Mouse (Mus musculus) cortical plate, adult 2 months (tissue): ENCODE measurements around the gene Met. TPM values are rescaled to one million over a fixed set of nuclear protein-coding genes. Genes with fewer than 3 reads are reported as not detected.

Experiments
- H3K27ac ChIP-seq: fragments of 200-500 bp; 2 replicates; pipeline ENCODE4 v1.5.1; 2012; ENCODE audit warnings: low read length, control low read depth, inconsistent platforms; ENCODE audit not compliant: insufficient read depth
- H3K4me1 ChIP-seq: fragments of 200-500 bp; 2 replicates; pipeline ENCODE4 v1.6.1; 2011; ENCODE audit warnings: low read length; ENCODE audit not compliant: control insufficient read depth, insufficient read depth
- H3K4me3 ChIP-seq: fragments of 200-500 bp; 2 replicates; pipeline ENCODE4 v1.5.1; 2011; ENCODE audit warnings: mild to moderate bottlenecking, low read length, control low read depth; ENCODE audit not compliant: insufficient read depth
- CTCF ChIP-seq: fragments of 200-500 bp; IDR thresholded peaks from 2 replicates; pipeline ENCODE4 v1.5.1; 2011; ENCODE audit warnings: mild to moderate bottlenecking, control low read depth, low read length; ENCODE audit not compliant: insufficient read depth; ENCODE audit errors: extremely low read depth
- POLR2A ChIP-seq: fragments of 200-500 bp; IDR thresholded peaks from 2 replicates; pipeline ENCODE4 v1.6.1; 2011; ENCODE audit warnings: mild to moderate bottlenecking, low read length, control low read depth; ENCODE audit not compliant: insufficient read depth; ENCODE audit errors: extremely low read depth
- polyA plus RNA-seq: library from polyadenylated mRNA; depleted of rRNA; stranded (reverse); fragments of >200 nt; gene quantifications from 2 replicates; pipeline ENCODE4 v1.2.3, GENCODE M21; 2012

Gene Met
- polyA plus RNA-seq, 1 experiment: 4.7 TPM

- TF ChIP-seq POLR2A (no peak), CTCF (no peak)
Measured at GRCm38 (mm10) chr6:17546341-17546740, 82.7 kb downstream of the Met start.

GRCm38 (mm10) chr6:17546825-17547224 is 83.2 kb downstream of the Met start:
- Histone ChIP-seq H3K4me3 (no peak overlapping the region), H3K4me1 (no peaks in the 10 kb centered on the region; the same call in 1 of the 2 replicates), H3K27ac (no peak overlapping the region)
- TF ChIP-seq CTCF (no peak), POLR2A (no peak)

More at GRCm38 (mm10) chr6:17546341-17546740, 82.7 kb downstream of the Met start:
- H3K4me3 ChIP-seq: no peak overlapping the region
- no peaks in the 10 kb centered on the region; the same call in 1 of the 2 replicates for H3K4me1 ChIP-seq
- H3K27ac ChIP-seq: no peak overlapping the region

GRCm38 (mm10) chr6:17548786-17549185 is 85.2 kb downstream of the Met start:
- no peak for TF ChIP-seq POLR2A
- TF ChIP-seq CTCF: no peak
- no peak overlapping the region for H3K27ac ChIP-seq
- no peak overlapping the region for H3K4me3 ChIP-seq
- no peaks in the 10 kb centered on the region; the same call in 1 of the 2 replicates for H3K4me1 ChIP-seq

GRCm38 (mm10) chr6:17549645-17550044 is 86.0 kb downstream of the Met start:
- Histone ChIP-seq H3K4me3 (no peak overlapping the region), H3K27ac (no peak overlapping the region), H3K4me1 (no peaks in the 10 kb centered on the region; the same call in 1 of the 2 replicates)
- no peak for TF ChIP-seq POLR2A
- TF ChIP-seq CTCF: no peak

GRCm38 (mm10) chr6:17554263-17554662 is 90.7 kb downstream of the Met start:
- no peak overlapping the region for H3K4me3 ChIP-seq
- no peaks in the 10 kb centered on the region for H3K4me1 ChIP-seq
- TF ChIP-seq POLR2A: no peak
- TF ChIP-seq CTCF: no peak
- H3K27ac ChIP-seq: no peak overlapping the region

GRCm38 (mm10) chr6:17554757-17555156 is 91.2 kb downstream of the Met start:
- TF ChIP-seq CTCF: no peak
- TF ChIP-seq POLR2A: no peak
- no peak overlapping the region for H3K27ac ChIP-seq
- no peaks in the 10 kb centered on the region for H3K4me1 ChIP-seq
- no peak overlapping the region for H3K4me3 ChIP-seq

- Histone ChIP-seq H3K4me3 (no peak overlapping the region), H3K4me1 (no peaks in the 10 kb centered on the region), H3K27ac (no peak overlapping the region)
- TF ChIP-seq CTCF (no peak), POLR2A (no peak)
Measured at GRCm38 (mm10) chr6:17555719-17556118, 92.1 kb downstream of the Met start.

GRCm38 (mm10) chr6:17559657-17560056 is 96.1 kb downstream of the Met start:
- TF ChIP-seq CTCF: no peak
- no peak for TF ChIP-seq POLR2A

GRCm38 (mm10) chr6:17561347-17561746 is 97.7 kb downstream of the Met start:
- H3K4me3 ChIP-seq: no peak overlapping the region
- no peaks in the 10 kb centered on the region for H3K4me1 ChIP-seq
- TF ChIP-seq CTCF: no peak
- TF ChIP-seq POLR2A: no peak

More at GRCm38 (mm10) chr6:17559657-17560056, 96.1 kb downstream of the Met start:
- Histone ChIP-seq H3K4me3 (no peak overlapping the region), H3K4me1 (no peaks in the 10 kb centered on the region), H3K27ac (no peak overlapping the region)

GRCm38 (mm10) chr6:17561886-17562285 is 98.3 kb downstream of the Met start:
- TF ChIP-seq CTCF (no peak), POLR2A (no peak)
- Histone ChIP-seq H3K4me1 (no peaks in the 10 kb centered on the region), H3K27ac (no peak overlapping the region), H3K4me3 (no peak overlapping the region)

More at GRCm38 (mm10) chr6:17561347-17561746, 97.7 kb downstream of the Met start:
- no peak overlapping the region for H3K27ac ChIP-seq
